Mouse (Mus musculus) midbrain, embryonic 16.5 days (tissue): ENCODE results near the gene Ccdc142. TPM values are rescaled to one million over a fixed set of nuclear protein-coding genes. Genes with fewer than 3 reads are reported as not detected.
A peak's percentile ranks its signal among the peaks of the same experiment; 100 is the strongest.

Experiments
- ATAC-seq: fragments of 200-750 bp; cut with Nextera tagmentation; 2 replicates; pipeline ENCODE4 v1.8.0; 2017; ENCODE audit warnings: moderate TSS enrichment
- H3K27ac ChIP-seq: fragments of 300-500 bp; sonication (generic); 2 replicates; pipeline ENCODE4 v1.5.1; 2014; ENCODE audit warnings: mild to moderate bottlenecking, low read length, mixed read lengths
- H3K27me3 ChIP-seq: fragments of 300-500 bp; sonication (generic); 2 replicates; pipeline ENCODE4 v1.6.1; 2014; ENCODE audit warnings: low read depth, low read length, mixed read lengths; ENCODE audit not compliant: control insufficient read depth, insufficient read depth
- H3K36me3 ChIP-seq: fragments of 300-500 bp; sonication (generic); 2 replicates; pipeline ENCODE4 v1.6.1; 2014; ENCODE audit warnings: mild to moderate bottlenecking, low read length, moderate library complexity, mixed read lengths; ENCODE audit not compliant: control insufficient read depth, insufficient read depth
- H3K4me1 ChIP-seq: fragments of 300-500 bp; sonication (generic); 2 replicates; pipeline ENCODE4 v1.6.1; 2014; ENCODE audit warnings: mild to moderate bottlenecking, low read length, mixed read lengths; ENCODE audit not compliant: control insufficient read depth, insufficient read depth
- H3K4me2 ChIP-seq: fragments of 300-500 bp; sonication (generic); 2 replicates; pipeline ENCODE4 v1.6.1; 2014; ENCODE audit warnings: mild to moderate bottlenecking, low read length, mixed read lengths
- H3K4me3 ChIP-seq: fragments of 300-500 bp; sonication (generic); 2 replicates; pipeline ENCODE4 v1.5.1; 2014; ENCODE audit warnings: low read depth, mild to moderate bottlenecking, low read length, moderate library complexity, mixed read lengths
- H3K9ac ChIP-seq: fragments of 300-500 bp; sonication (generic); 2 replicates; pipeline ENCODE4 v1.6.1; 2014; ENCODE audit warnings: low read depth, low read length, mixed read lengths
- H3K9me3 ChIP-seq: fragments of 300-500 bp; sonication (generic); replicated peaks from 2 replicates; pipeline ENCODE4 v1.6.1; 2014; ENCODE audit warnings: mild to moderate bottlenecking, low read length, mixed read lengths; ENCODE audit not compliant: control insufficient read depth, poor library complexity, severe bottlenecking
- WGBS: fragments of 180-500 bp; shearing (Covaris S2); extraction: QIAGEN DNeasy Blood & Tissue Kit; methylation state at CpG from one replicate; pipeline ENCODE4 v1.1.7; 2014; 5-methylcytosine and 5-hydroxymethylcytosine counted together
- polyA plus RNA-seq: library from polyadenylated mRNA; unstranded; fragments of >200 nt; fragmentation: Nextera tagmentation; extraction: Ambion mirVana; gene quantifications from 2 replicates; pipeline ENCODE4 v1.2.1, GENCODE M21; 2015

Ccdc142 gene
- polyA plus RNA-seq, 1 experiment from 2014 or later, result 5.9 TPM

DNA sequence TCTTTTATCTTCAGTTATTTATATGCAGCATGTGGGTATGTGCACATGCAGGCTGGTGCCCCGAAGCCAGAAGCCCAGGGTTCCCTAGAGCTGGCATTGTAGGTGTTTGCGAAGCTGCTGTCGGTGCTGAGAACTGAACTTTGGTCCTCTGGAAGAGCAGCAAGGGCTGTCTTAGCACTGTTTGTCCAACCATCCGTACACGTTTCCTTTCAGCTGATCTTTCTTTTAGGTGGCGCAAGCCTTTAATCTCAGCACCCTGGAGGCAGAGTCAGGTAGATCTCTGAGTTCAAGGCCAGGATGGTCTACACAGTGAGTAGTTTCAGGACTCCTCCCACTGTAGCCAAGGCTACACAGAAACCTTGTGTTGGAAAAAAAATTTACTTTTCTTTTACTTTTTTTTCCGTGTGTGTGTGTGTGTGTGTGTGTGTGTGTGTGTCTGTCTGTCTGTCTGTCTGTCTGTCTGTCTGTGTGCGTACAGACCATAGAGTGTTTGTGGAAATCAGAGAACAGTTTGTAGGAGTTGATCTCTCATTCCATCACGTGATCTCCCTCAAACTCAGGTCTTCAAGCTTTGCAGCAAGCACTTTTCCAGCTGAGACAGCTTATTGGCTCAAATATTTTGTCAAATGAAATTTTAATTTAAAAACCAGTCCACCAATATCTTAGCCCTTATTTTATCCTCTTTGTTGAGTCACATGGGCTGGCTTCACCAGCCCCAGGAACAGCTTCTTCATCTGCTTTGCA, 30.9 kb downstream of the Ccdc142 start:
- H3K4me2 ChIP-seq, result no peak overlapping the region
- peaks cover 7% of the 10 kb centered on the region for H3K4me1 ChIP-seq
- H3K36me3 ChIP-seq, result no peaks in the 10 kb centered on the region
- peaks cover 13% of the 10 kb centered on the region for H3K27me3 ChIP-seq
- H3K9ac ChIP-seq, result no peak overlapping the region
- no peaks in the 10 kb centered on the region for H3K9me3 ChIP-seq
- no peak overlapping the region for H3K4me3 ChIP-seq
- ATAC-seq, result no peak
- 86% methylated on average over 9 of the region's 9 CpGs for WGBS
- H3K27ac ChIP-seq, result no peak overlapping the region

DNA sequence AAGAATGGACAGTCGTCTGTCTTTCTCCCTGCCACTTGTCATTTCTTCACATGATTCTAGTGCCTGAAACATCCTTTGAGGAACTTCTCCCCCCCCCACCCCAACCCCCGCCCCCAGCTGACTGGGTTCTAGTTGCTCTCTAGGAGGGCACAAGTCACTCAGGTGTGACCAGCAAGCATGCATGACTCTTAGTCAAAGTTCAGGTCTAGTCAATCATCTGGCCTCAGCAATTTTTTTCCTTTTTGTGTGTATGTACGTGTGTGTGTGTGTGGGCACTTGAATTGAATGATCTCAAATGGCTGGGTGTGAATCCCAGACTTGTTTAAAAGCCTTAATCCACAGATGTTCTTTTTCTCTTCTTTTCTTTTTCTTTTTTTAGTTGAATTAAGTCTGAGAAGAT, 32.8 kb downstream of the Ccdc142 start:
- Histone ChIP-seq H3K4me1 (peaks cover 19% of the 10 kb centered on the region), H3K4me2 (no peak overlapping the region), H3K9ac (no peak overlapping the region), H3K4me3 (no peak overlapping the region), H3K27ac (no peak overlapping the region), H3K36me3 (no peaks in the 10 kb centered on the region), H3K9me3 (no peaks in the 10 kb centered on the region), H3K27me3 (peaks cover 13% of the 10 kb centered on the region)
- 76% methylated on average over 3 of the region's 3 CpGs for whole genome bisulfite sequencing
- no peak for ATAC-seq

DNA sequence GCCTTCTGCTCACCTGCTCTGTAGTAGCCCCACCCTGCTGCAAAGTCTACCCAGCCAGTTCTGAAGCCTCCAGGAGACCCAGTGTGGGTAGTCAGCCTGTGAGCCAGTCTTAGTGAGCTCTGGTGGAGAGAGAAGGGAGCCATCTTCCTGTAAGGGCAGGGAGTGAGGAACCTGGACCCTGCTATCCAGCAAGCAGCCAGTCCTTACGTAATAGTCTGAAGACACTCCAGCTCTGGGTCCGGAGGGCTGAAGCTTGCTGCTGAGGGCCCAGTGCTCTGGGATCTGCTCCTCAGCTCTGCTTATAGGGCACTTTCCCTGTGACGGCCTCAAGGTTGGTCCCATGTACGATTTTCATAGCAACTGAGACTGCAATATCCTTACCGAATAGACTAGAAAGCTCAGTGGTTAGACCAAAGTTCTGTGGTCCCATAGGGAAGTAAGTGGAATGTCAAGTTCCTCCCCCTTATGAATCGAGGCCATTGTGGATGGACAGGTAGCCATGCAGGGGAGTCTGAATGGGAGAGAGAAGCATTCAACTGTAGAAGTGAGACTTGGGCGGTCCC, 33.6 kb downstream of the Ccdc142 start, which contains the start of gene Rtkn:
Gene Rtkn, plus strand, starts transcription at position 513 of the 563 bp plus-strand sequence.
- no peak within 1 kb of the TSS for H3K27ac ChIP-seq
- no peaks in the 10 kb centered on the region for H3K9me3 ChIP-seq
- H3K36me3 ChIP-seq, result no peaks in the 10 kb centered on the region
- H3K4me1 ChIP-seq, result peaks cover 19% of the 10 kb centered on the region
- H3K27me3 ChIP-seq, result peaks cover 13% of the 10 kb centered on the region
- H3K9ac ChIP-seq, result no peak within 1 kb of the TSS
- no peak within 1 kb of the TSS; the same call in 1 of the 2 replicates for H3K4me3 ChIP-seq
- 62% methylated on average over 7 of the region's 7 CpGs for WGBS
- peak within 1 kb of the TSS; percentile 30; the same call in 1 of the 2 replicates for H3K4me2 ChIP-seq
- no peak for ATAC-seq

DNA sequence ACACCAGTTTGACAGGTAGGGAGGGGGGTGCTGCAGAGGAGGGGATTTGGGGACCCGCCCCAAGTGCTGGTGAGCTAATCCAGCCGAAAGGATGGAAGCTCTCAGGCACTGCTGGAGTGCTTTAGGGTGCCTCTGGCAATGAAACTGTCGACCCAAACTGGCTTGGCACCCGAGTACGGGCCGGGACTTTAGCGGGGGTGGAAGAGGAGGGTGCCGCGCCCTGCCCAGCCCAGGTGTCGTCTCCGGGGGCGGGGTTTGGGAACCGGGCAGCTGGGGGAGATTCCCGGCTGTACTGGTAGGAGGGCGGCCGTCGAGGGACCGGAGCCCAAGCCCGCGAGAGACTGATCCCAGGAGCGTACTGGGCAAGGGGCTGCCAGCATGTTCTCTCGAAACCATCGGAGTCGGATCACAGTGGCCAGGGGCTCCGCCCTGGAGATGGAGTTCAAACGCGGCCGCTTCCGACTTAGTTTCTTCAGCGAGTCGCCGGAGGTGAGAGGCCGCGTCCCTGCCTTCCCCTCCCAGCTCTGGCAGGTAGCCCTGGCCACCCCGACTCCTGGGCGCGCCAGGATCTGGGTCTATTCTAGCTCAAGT, 34.3 kb downstream of the Ccdc142 start:
- 4% methylated on average over 37 of the region's 37 CpGs for WGBS

DNA sequence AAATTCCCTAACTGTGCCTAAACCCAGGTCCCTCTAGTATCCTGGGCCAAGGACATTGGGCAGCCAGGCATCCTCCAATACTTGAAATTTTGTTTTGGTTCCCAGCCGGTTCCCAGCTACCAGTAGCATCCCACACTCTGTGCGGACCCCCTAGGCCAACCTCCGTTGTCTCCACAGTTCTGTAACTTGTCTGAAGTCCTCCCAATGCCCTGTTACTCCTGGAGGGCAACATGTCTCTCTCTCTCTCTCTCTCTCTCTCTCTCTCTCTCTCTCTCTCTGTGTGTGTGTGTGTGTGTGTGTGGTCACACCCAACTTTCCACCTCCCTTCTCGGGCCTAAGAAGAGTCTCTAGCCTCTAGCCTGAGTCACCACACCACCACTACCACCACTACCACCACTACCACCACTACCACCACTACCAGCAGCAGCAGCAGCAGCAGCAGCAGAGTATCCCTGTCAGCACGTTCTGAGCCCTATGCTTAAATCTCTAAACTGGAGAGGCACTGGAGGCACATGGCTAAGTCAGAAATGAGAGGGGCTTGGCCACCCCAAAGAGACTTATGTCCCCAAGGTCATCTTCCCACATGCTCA, 35.0 kb downstream of the Ccdc142 start:
- WGBS, result 20% methylated on average over 5 of the region's 5 CpGs
- no peak for ATAC-seq
- H3K27me3 ChIP-seq, result peaks cover 13% of the 10 kb centered on the region

More for the DNA sequence above, 34.3 kb downstream of the Ccdc142 start:
- Histone ChIP-seq H3K4me2 (peak overlapping the region; percentile 30; the same call in 1 of the 2 replicates), H3K27me3 (peaks cover 13% of the 10 kb centered on the region), H3K4me3 (no peak overlapping the region; the same call in 1 of the 2 replicates), H3K9me3 (no peaks in the 10 kb centered on the region), H3K27ac (no peak overlapping the region), H3K9ac (no peak overlapping the region), H3K4me1 (peaks cover 19% of the 10 kb centered on the region), H3K36me3 (no peaks in the 10 kb centered on the region)
- ATAC-seq, result no peak

DNA sequence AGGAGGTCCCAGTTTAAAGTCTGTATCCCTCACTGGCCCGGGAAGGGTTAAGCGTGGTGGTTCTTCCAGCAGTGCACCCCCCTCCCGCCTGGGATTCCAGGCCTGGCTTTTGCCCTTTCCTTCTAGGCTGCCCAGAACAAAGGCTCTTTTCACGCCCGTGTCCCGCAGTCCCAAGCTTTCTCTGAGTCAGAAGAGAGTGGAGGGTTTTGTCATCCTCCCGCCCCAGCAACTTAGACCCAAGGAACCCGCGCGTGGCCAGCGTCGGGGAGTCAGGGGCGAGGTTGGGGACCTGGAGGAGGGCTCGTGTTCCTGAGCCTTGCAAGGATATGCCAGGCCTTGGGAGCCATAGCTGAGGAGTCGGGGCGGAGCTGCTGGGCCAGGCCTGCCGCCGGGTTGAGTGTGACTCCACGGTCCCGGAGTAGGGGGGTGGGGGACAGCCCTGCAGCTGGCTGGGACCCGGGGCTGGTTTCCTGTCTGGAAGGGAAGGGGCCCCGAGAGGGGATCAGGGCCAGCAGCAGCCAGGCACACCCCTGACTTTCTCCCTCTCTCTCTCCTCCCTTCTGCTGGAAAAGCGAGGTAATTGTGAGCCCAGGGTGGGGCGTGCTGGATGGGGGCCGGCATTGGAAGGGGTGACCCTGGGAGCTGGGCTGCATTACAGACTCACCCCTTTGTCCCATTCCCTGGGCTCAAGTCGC, 35.6 kb downstream of the Ccdc142 start:
- H3K4me3 ChIP-seq, result peak overlapping the region; percentile 37
- peak overlapping the region; percentile 54 for H3K4me2 ChIP-seq
- peak overlapping the region; percentile 66 for H3K9ac ChIP-seq
- WGBS, result 2% methylated on average over 26 of the region's 26 CpGs
- no peaks in the 10 kb centered on the region for H3K36me3 ChIP-seq
- peaks cover 21% of the 10 kb centered on the region for H3K4me1 ChIP-seq
- peaks cover 13% of the 10 kb centered on the region for H3K27me3 ChIP-seq
- peak; percentile 74 for ATAC-seq
- H3K9me3 ChIP-seq, result no peaks in the 10 kb centered on the region
- H3K27ac ChIP-seq, result peak overlapping the region; percentile 81

More for the DNA sequence above, 35.0 kb downstream of the Ccdc142 start:
- H3K4me2 ChIP-seq, result peak overlapping the region; percentile 54
- 0 out of 2 replicates have a peak overlapping the region, but pooled peaks have one; percentile 66 for H3K9ac ChIP-seq
- no peaks in the 10 kb centered on the region for H3K9me3 ChIP-seq
- no peaks in the 10 kb centered on the region for H3K36me3 ChIP-seq
- peak overlapping the region; percentile 81 for H3K27ac ChIP-seq
- peaks cover 19% of the 10 kb centered on the region for H3K4me1 ChIP-seq
- peak overlapping the region; percentile 37 for H3K4me3 ChIP-seq

DNA sequence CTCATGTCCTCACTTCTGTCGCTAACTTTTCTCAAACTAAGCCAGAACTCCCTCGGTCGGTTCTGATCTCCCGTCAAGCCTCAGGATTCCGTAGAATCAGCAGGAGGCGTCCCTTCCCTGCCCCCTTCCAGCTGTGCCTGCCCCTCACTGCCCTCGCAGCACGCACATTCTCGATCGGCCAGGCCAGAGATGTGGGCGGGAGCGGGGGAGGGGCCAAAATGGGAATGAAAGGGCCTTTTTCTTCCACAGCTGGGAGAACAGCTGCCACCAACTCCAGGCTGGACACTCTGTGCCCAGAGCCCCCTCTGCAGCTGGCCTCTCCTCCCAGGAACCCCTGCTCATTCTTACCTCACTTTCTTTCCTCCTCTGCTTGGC, 36.2 kb downstream of the Ccdc142 start:
- WGBS, result 2% methylated on average over 12 of the region's 12 CpGs
- Histone ChIP-seq H3K27ac (peak overlapping the region; percentile 81), H3K4me3 (peak overlapping the region; percentile 37), H3K4me2 (peak overlapping the region; percentile 54), H3K9ac (peak overlapping the region; percentile 66), H3K27me3 (peaks cover 13% of the 10 kb centered on the region), H3K4me1 (peaks cover 27% of the 10 kb centered on the region), H3K36me3 (no peaks in the 10 kb centered on the region), H3K9me3 (no peaks in the 10 kb centered on the region)
- ATAC-seq, result peak; percentile 30; the same call in 1 of the 2 replicates

DNA sequence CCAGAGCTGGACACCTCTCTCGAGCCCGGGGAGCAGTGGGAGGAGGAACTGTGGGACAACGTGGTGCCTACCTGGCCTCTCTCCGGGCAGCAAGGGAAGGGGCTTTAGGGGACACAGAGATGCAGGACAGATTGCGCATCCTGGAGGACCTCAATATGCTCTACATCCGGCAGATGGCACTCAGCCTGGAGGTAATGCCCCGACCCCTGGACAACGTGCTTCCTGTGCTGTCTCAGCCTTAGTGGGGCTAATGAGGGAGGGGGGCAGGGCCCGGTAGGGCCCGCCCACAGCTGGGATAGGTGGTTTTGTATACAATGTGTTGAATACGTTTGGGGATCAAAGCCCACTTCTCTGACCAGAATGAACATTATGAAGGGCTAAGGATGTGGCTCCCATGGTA, 36.7 kb downstream of the Ccdc142 start:
- Histone ChIP-seq H3K9ac (0 out of 2 replicates have a peak overlapping the region, but pooled peaks have one; percentile 44), H3K9me3 (no peaks in the 10 kb centered on the region), H3K4me1 (peaks cover 27% of the 10 kb centered on the region), H3K36me3 (no peaks in the 10 kb centered on the region), H3K4me3 (peak overlapping the region; percentile 37), H3K27ac (peak overlapping the region; percentile 81), H3K4me2 (peak overlapping the region; percentile 54), H3K27me3 (peaks cover 13% of the 10 kb centered on the region)
- peak; percentile 16 for ATAC-seq
- WGBS, result 3% methylated on average over 11 of the region's 11 CpGs
